Mouse (Mus musculus) embryonic facial prominence, embryonic 10.5 days (tissue): ENCODE measurements at regions not wholly inside any gene's neighbourhood (a gene's known extent, or its start where the extent isn't known, plus 50 kb on each side); places are given as distances from the start of the nearest gene placed in this dataset.

ENCODE experiments used
- DNase-seq: peaks from one replicate; pipeline ENCODE4 v3.0.0-alpha.2; 2017; ENCODE audit warnings: low spot score
- H3K27ac ChIP-seq: fragments of 300-500 bp; sonication (generic); replicated peaks from 2 replicates; pipeline ENCODE4 v1.5.1; 2016; ENCODE audit warnings: mild to moderate bottlenecking
- H3K27me3 ChIP-seq: fragments of 300-500 bp; sonication (generic); replicated peaks from 2 replicates; pipeline ENCODE4 v1.6.1; 2016; ENCODE audit warnings: low read depth, mild to moderate bottlenecking; ENCODE audit not compliant: poor library complexity, severe bottlenecking
- H3K36me3 ChIP-seq: fragments of 300-500 bp; sonication (generic); replicated peaks from 2 replicates; pipeline ENCODE4 v1.6.1; 2016; ENCODE audit warnings: mild to moderate bottlenecking, moderate library complexity
- H3K4me1 ChIP-seq: fragments of 300-500 bp; sonication (generic); 2 replicates; pipeline ENCODE4 v1.6.1; 2016
- H3K4me3 ChIP-seq: fragments of 300-500 bp; sonication (generic); 2 replicates; pipeline ENCODE4 v1.5.1; 2016; ENCODE audit warnings: mild to moderate bottlenecking, moderate library complexity
- H3K9me3 ChIP-seq: fragments of 300-500 bp; sonication (generic); 2 replicates; pipeline ENCODE4 v1.6.1; 2016; ENCODE audit warnings: mild to moderate bottlenecking
- whole genome bisulfite sequencing: fragments of 180-500 bp; shearing (Covaris S2); methylation state at CpG from one replicate; pipeline ENCODE4 v1.1.7; 2016; 5-methylcytosine and 5-hydroxymethylcytosine counted together

DNA sequence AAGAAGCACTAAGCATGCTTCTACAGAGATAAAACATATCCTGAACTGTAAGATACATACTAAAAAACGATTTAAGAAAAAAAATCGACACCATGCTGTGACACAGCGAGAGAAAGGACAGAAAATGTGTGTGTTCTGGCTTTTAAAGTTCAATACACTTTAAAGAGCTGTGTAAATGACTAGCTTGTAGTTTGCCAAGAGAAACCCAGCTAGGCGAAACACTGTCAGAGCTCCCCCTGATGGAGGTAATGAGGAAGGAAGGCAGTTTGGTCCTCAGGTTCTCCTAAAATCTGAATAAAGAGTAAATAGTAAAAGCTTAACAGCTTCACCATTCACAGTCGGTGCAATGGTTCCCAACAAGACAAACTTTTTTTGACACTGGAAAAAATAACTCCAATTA, 67.1 kb upstream of the Gabrg2 start:
- H3K4me3 ChIP-seq: no peak overlapping the region
- no peak overlapping the region for H3K27ac ChIP-seq
- H3K9me3 ChIP-seq: no peaks in the 10 kb centered on the region
- DNase-seq: peak; percentile 30
- H3K36me3 ChIP-seq: no peaks in the 10 kb centered on the region
- H3K27me3 ChIP-seq: no peaks in the 10 kb centered on the region
- 14% methylated on average over 5 of the region's 5 CpGs for WGBS
- H3K4me1 ChIP-seq: no peaks in the 10 kb centered on the region

DNA sequence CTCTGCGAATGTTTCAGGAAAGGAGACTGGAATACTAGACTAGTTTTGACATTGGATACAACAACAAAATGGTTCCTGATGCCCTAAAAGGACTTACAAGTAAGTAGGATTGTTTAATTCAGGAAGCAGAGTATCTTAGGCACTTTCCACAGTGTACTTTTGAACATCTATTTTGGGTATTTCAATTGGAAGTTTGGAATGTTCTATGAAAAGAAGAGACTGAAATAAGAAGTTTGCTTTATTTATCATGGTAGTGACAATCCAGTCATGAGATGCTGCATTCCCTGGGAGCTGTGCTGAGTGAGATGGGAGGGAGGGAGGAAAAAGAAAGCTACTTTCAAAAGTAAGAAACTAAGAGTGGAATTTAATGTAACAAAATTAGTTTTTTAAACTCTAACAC, 50.9 kb upstream of the Gabrg2 start:
- Histone ChIP-seq H3K27ac (no peak overlapping the region), H3K4me1 (no peaks in the 10 kb centered on the region), H3K36me3 (no peaks in the 10 kb centered on the region), H3K9me3 (no peaks in the 10 kb centered on the region), H3K4me3 (no peak overlapping the region), H3K27me3 (no peaks in the 10 kb centered on the region)
- 83% methylated on average over 1 of the region's 1 CpGs for WGBS
- no peak for DNase-seq
